Mouse (Mus musculus): ENCODE data around the gene Slc13a4. TPM values are rescaled to one million over a fixed set of nuclear protein-coding genes. Genes with fewer than 3 reads are reported as not detected.

Slc13a4 gene
- polyA plus RNA-seq (2021; fragmentation: Nextera tagmentation) = 6.7 and 18.6 TPM in 2 replicates
- long read RNA-seq, experiment 1, partial matches to known transcripts = 0 of 4 reads
- long read RNA-seq, experiment 1, other reads (novel, unspliced or antisense) = 1 of 4 reads
- long read RNA-seq, experiment 2, transcript Slc13a4-201 (16 exons, 3,427 nt) = major isoform, 8 of 12 reads
- long read RNA-seq, experiment 2, partial matches to known transcripts = 1 of 12 reads
- long read RNA-seq, experiment 2, other reads (novel, unspliced or antisense) = 1 of 12 reads

GRCm38 (mm10) chr6:35308037-35308436 is at the start of gene Slc13a4:
Gene Slc13a4, minus strand, starts transcription at chr6:35308131.

GRCm38 (mm10) chr6:35326111-35326515 is 18.2 kb upstream of the Slc13a4 start, which contains the start of gene Fam180a:
Gene Fam180a, minus strand, starts transcription at chr6:35326141.

Other genes with a start within 250 kb of the Slc13a4 start
- gene Cnot4, start 174.4 kb downstream of the Slc13a4 start, polyA plus RNA-seq (2021; fragmentation: Nextera tagmentation) = 24.2 and 24.5 TPM in 2 replicates
- 1.6 and 2.0 TPM in 2 replicates for gene Nup205, start 130.7 kb downstream of the Slc13a4 start, polyA plus RNA-seq (2021; fragmentation: Nextera tagmentation)
- 0.90 and 1.7 TPM in 2 replicates for gene Fam180a, start 18.0 kb upstream of the Slc13a4 start, polyA plus RNA-seq (2021; fragmentation: Nextera tagmentation)
- 161 and 162 TPM in 2 replicates for gene Mtpn, start 231.8 kb upstream of the Slc13a4 start, polyA plus RNA-seq (2021; fragmentation: Nextera tagmentation)

Data from layer of hippocampus, adult 6 months (tissue).